Mouse (Mus musculus) c-Kit-positive CD71-positive TER-119-negative erythroid progenitor cells, embryonic 14.5 days (primary cell): ENCODE measurements around the gene Nrp1.

ENCODE experiments used
- DNase-seq: peaks from one replicate; pipeline ENCODE4 v3.0.0-alpha.2; 2013; ENCODE audit warnings: low read depth

The Nrp1 gene

DNA sequence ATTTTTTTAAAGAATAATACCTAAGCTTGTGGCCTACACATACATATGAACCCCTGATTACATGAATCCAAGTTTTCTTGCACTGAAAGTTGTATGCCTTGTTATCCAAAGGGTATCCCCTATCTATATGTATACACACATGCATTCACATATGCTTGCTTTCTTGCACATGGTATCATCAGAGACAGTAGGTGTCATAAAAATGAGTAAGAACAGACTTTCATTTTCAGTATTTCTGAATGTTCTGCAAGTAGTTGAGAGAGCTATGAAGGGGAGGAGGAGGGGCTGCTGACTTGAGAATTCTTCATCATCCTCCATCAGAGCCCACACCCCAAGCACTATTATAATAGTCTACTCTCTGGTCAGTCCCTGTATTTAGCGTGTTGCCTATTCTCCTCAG lies 62.0 kb downstream of the Nrp1 start:
- no peak for DNase-seq

DNA sequence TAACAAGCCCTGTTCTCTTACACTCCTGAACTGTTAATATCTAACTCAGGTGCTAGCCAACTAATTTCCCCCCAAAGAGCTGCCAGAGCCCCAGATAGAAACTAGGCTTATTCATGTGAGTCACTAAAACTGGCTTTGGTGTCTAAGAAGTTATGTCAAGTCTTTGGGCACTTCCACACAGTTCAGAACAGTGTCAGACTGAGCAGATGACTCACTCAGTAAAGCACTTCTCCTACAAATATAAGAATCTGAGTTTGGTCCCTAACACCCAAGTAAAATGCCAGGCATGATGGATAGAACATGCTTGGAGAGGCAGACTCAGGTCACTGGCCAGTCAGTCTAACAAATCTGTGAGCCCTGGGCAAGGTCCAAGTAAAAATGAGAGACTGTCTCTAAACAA lies 65.4 kb downstream of the Nrp1 start:
- DNase-seq = no peak

DNA sequence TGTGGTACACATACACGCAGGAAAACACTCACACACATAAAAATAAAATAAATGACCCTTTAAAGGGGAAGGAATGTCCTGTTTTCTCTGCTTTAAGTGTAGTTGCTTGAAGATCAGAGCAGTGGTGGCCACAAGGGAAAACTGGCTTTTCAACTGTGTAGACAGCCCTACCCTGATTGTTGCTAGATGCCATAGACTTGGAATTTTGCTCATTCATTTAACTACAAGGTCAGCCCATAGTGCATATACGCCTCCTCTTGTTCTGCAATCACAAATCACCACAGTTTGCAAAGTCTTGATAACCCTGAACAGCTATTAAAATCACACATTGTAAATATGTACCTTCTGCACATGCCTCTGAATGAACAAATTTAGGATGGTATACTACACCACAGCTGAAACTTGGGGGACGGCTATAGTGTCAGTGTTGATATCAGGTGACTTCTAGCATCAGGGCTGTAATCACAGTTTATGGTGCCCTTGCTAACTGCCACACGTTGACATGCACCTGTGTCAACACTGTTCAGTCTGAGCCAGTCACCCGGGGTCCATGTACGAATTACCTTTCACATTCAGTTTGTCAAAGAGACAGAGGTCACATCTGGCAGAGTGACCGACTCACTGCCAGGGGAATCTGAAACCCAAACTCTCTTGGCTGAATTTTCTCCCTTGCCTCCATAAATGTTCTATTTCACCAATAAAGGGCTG lies 66.4 kb downstream of the Nrp1 start:
- no peak for DNase-seq

DNA sequence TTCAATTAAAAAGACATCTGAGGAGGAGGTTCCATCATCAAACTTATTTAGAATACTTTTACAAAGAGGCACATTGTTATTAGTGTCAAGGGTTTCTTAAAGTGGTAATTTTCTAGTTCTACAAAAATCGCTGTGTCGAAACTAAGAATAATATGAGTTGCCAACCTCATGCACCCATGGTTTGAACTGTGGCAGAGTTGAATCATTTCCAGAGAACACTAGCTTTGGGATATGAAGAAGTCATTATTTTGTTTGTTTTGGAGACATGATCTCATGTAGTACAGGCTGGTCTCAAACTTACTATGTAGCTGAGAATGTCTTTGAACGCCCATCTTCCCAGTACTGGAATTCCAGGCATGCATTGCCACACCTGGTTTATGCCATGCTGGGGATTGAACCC lies 68.7 kb downstream of the Nrp1 start:
- no peak for DNase-seq

DNA sequence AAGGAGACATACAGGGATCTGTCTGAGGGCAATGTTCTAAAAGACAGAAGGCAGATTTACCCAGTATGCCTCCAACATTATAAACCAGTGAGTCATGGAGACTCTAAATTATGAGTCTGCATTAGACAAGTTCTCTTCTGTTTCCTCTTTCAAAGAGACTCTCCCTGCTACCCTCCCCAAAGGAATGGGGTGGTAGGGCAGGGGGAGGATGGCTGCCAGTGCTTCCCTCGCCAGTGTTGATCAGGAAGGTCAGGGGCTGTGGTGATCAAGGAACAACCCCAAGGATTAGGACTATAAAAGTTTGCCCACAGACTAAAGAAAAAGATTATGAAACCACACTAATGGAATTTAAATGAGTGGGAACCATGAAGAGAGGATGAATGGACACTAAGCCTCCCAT lies 70.6 kb downstream of the Nrp1 start:
- DNase-seq = no peak

DNA sequence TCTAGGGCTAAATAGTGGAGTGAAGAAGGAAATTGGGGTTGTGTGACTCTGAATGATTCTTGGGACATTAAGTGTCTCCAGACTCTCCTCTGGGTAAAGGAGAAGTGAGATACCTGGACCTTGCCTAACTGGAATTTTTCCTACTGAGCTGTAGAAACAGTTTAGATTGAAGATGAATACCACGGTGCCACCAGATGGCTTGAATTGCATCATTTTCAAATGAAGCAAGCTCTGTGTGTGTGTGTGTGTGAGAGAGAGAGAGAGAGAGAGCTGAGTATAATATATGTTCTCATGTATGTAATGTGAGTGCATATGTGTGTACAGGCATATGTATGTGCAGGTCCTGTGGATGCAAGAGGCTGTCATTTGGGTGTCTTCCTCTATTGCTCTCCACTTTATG lies 72.7 kb downstream of the Nrp1 start:
- DNase-seq = no peak

DNA sequence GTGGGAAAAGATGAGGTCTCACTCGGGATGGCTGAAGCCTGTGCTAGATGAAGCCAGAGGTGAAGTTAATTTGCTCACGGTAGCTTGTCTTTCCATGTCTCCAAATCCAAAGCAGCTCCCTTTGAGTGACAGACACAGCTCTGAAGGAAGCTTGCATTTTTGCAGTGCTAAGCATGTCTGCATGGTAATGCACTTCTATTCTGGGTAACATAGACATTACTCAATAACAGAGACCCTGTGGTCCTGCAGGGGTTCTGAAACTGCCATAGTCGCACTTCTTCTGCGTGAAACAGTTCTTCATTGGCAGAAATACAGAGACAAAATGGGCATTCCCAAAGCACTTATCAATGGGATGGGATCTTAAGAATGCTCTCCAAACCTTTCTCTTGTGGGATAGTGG lies 77.3 kb downstream of the Nrp1 start:
- DNase-seq = no peak

DNA sequence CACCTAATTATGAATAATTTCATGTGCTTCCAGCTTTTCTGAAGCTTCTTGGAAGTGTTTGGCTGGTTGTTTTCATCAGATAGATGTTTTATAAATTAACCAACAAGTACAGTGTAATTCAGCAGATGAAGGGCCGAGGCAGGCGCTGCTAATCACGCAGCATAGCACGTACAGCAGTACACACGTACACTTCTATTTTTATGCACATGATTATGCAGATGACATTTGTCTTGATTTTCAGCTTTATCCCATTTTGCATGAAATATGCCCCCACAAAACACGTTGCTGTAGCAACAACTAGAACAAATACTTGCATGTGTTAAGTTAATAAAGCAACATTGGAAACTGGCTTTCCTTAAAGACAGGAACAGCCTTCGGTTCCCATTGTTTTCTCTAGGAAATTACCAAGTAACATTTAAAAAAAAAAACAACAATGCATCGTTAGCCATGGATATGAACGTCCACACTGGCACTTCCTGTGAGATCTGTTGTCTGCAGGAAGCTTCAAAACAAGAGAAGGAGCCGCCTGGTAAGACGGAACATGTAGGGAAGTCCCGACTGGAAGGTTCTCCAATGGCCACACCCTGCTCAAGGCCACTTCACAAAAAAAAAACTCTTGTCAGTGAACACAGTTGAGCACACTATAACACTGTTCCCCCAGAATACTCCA lies 78.9 kb downstream of the Nrp1 start:
- no peak for DNase-seq

DNA sequence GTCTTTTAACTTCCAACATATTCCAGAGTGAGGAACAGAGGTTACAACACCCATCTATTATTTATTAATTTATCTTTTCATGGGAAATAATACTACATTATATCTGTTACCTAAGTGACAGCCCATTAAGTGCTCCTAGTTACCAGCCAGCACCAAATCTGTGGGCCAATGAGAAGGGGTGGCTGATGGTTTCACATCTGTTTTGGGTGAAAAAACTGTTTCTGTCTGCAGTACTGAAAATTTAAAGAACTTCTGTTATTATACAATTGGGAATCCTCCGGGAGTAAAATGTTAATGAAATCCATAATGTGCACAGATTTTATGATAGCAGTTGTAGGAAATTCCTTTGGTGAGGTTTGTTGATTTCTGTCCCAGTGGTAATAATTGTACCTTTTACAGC lies 83.0 kb downstream of the Nrp1 start:
- DNase-seq = no peak

DNA sequence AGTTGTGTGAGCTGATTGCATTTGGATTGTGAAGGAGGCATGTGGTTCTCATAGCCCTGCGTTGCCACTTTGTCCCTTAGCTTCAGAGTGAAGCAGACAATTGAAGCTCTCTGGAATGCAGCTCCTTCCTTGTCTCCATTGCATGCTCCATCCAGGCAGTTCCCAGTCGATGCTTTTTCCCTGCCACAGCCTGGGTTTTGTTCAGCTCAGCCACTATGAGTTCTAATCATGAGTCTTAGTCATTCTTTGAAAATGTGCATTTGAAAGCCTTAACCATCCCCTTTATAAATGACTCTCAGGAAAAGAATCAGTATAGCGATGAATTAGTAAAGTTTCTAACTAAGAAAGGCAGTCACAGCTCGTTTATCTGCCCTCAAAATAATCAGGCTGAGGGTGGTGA lies 87.2 kb downstream of the Nrp1 start:
- no peak for DNase-seq

DNA sequence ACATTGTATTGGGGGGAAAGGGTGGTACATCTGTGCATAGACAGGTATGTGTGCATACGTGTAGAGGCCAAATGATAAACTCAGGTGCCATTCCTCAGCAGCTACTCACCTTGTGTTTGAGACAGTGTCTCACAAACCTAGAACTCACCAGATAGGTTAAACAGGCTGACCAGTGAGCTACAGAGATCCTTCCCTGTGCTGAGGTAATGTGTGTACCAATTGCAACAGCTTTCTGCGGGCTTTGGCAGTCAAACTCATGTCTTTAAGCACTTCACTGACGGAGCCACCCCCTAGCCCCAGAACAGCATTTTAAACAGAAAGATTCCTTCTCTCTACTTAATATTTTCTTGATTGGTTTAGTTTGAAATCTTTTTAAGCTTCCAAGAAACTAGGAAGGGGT lies 88.2 kb downstream of the Nrp1 start:
- no peak for DNase-seq

DNA sequence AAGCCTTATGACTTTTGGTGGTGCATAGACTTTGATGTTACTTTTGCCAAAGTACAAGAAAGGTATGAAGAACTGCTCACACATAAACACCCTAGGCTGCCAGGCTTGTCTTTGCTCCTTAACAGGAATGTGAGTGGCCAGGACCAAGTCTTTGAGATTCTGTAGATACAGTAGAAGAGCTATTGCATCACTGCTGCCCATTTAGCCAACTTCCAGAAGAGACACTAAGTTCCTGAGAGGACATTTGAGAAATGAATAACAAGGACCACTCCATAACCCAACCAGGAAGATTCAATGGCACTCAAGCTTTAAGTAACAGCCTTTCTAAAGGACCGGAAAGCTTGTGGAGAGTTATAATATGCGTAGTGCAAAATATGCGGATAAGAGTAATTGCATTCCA lies 88.9 kb downstream of the Nrp1 start:
- DNase-seq = no peak

DNA sequence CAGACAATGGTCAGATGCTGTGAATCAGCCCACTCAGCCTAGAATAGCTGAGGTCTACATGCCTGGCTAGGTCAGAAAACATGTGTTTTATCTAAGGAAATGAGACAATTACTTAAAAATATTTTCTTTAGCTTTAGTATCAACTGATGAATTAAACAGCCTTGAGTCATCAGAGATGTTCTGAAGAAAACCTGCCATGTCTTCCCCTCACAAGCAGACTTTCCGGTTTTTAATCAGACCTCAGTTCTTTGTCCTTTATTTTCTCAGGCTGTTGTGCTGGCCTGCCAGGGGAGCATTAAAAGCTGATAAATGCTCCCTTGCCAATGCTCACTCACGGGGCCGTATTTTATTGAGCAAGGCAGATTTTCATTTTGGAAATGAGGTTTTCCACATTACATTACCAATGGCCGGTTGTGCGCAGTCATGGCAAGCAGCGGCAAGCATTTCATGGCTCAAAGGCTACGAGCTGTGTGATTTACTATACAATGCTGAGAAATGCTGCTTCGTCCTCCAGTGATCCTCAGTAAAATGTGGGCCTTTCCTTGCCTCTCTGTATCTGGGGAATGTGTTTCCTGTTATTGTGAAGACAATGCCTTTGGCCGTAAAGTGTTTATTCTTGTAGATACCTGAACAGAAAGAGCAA lies 92.1 kb downstream of the Nrp1 start:
- DNase-seq = no peak

DNA sequence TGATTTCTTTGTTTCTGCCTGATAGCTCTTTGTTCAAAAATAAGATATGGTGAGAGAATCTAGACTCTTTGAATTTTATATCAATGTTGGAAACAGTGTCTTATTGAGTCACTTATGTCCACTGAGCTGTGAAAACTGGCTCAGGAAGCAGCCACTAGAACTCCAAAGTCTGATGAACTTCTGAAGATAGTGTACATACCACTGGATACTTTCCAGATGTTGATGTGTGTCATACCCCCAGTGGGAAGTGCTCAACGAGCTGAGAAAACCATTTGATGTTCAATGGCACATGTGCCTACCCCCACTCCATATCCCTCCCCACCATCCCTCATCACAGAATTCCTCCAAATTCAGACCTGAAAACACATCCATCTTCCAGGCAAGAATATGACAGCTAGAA lies 92.7 kb downstream of the Nrp1 start:
- no peak for DNase-seq

DNA sequence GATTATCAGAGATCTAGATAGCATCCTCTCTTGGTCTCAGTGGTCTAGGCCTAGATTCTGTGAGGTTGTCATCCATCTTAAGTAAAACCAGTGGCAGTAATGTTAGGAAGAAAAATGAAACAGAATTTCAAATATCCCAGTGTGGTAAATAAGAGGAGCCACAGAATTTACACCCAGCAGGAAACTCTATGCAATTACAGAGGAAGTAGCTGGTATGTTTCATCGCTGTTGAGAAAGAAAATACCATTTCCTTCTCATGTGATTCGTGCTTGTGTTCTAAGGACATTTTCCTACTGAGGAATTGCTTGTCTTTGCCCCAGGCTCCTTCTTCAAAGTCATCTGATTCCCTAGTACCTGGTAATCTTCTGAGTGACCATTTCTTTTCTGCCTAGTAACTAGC lies 95.1 kb downstream of the Nrp1 start:
- DNase-seq = no peak

DNA sequence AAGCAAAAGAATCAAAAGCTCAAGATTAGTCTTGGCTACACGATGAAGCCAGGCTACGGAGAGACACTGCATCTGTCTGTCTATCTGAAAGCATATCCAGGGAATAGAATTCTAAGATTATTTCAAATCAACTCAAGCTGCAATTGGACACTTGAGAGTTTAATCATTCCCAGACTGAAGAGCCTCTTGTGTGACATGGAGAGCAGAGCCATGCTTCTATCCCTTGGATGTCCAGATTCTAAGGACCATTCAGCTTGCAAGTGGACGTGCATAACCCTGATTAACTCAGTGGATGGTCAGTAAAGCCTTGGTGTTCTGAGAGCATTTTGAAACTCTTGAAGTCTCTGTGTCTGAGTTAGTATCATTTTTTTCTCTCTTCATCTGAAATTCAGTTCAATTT lies 95.6 kb downstream of the Nrp1 start:
- DNase-seq = no peak

DNA sequence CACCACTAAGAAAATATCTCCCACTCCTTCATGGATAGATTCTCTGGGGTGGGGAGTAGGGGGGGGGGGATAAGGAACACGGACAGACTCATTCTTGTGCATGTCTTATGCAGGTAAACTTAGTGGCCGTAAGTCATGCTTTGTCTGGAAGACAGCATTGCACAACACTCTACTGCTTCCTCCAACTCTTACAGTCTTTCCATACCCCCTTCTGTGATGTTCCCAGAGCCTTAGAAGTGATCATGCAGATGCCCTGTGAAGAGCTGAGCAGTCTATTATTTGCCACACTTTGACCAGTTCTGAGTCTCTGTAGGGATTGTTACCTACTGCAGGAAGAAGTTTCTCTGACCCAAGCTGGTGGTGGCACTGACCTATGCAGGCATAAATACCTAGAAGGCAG lies 98.9 kb downstream of the Nrp1 start:
- no peak for DNase-seq

DNA sequence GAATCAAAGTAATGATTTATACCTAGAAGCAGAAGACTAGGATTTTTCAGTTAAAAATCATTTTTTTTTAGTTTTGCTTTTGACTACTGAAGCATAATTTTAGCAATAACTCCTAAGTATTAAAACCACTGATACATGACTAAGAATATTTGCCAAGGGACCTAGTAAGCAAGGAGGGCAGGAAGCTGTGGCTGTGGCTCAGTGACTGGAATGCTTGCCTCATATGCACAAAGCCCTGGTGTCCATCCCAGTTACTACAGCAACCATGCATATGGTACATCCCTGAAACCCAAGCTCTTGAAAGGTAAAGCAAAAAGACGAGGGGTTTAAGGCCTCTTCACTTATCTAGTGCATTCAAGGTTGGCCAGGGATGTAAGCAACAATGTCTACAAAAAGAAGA lies 101.3 kb downstream of the Nrp1 start:
- no peak for DNase-seq

DNA sequence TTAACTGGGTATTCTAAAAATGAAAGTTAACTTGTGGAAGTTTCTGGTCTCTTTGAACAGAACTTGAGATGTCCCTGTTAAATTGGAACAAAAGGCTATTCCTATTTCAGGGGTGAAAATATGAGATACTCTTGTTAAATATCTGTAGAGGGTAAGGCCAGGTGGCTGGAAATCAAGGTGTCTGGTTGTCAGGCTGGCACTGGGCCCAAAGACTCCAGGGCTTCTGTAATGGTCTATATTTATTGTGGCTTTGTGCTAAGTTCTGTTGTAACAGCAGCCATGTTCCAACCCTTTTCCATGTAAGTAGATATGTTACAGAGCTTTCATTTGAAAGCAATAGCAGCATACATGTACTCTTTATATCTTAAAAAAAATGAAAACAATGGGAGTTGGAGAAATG lies 103.3 kb downstream of the Nrp1 start:
- no peak for DNase-seq

DNA sequence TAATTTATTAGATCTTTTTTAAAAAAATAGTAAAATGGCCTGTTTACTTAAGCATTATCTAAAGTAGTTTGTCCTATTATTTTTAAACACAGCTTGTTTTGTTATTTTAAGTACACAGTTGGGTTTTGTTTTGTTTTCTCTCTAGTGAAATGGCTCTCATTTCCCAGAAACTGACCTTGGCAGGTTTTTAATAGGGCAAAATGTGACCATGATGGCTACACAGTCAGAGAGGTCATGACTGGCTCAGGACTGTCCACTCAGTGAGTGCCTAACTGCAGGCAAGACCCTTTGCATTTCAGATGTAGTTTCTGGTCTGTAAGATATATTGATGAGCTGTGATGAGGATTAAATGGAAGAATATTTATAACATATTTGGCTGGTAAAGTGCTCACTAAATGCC lies 104.8 kb downstream of the Nrp1 start:
- DNase-seq = no peak

DNA sequence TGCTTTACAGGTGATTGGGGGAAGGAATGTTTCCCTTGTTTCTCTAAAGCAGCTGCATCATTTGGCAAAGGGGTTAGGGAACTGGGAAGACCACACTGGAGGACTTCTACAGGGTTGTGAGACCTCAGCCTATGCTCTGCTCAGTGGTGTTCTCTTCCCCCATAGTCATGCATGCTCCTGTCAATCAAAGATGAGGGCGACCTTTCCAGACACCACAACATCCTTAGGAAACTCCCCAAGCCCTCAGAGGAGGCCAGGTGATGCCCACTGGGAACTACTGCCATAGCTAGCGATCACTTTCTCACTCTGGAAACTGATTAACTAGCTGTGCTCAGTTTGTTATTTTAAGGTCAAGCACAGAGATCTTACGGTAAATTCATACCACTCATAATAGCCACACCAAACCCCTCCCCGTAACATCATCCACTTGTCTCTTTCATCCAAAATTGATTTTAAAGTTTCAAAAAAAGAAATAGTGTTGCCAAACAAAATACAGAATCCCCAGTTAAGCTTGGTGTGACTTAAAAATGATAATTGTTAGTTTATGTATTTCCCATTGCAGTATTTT lies 105.7 kb downstream of the Nrp1 start:
- DNase-seq = no peak

DNA sequence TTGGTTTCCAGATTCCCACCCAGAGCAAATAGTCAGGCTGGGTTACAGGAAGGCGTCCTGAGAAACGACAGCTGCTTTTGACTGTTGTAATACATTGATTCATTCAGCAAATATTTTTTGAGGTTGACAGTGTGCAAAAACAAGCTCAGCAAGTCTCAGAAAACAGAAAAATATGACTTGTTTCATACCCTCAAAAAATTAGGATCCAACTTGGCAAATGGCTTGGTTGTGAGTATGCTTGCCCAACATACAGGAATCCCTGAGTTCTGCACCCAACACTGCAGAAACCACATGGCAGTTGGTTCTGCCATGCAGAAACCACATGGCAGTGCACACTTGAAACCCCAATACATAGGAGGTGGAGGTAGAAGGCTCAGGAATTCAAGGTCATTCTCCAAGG lies 107.1 kb downstream of the Nrp1 start:
- no peak for DNase-seq

DNA sequence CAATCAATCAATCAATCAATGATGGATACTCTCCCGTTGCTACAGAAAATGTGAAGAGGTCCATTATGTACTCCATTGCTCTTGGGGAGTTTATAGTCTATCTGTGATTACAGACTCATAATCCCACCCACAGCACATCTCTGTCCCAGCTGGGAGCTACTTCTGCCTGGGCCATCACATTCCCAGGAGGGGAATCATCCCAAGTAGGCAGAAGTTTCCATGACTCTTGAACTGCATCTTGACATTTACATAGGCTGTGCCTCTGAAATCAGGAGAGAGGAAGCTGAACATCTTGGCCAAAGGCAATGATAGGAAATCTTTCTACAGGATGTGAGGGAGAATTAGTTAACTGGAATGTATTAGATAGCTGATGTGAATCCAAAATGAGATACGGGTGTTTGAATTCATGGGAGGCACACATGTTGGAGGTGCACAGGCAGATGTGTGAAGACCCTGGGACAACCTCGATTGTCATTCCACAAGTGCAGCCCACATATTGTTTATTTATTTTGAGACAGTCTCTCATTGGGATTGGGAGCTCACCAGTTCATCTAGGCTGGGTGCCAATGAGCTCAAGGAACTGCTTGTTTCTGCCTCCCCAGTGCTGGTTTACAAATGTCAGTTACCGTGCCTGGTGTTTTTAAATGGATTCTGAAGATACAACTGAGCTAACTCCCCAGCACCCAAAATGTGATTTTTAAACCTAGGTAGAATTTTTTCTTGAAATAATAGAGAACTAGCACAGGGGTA lies 108.5 kb downstream of the Nrp1 start:
- DNase-seq = no peak
